Mouse (Mus musculus) lung, adult 2 months (tissue): ENCODE measurements at regions not wholly inside any gene's neighbourhood (a gene's known extent, or its start where the extent isn't known, plus 50 kb on each side); places are given as distances from the start of the nearest gene placed in this dataset.

ENCODE experiments used
- DNase-seq: peaks from one replicate; pipeline ENCODE4 v3.0.0; 2022
- H3K4me1 ChIP-seq: fragments of 200-500 bp; 2 replicates; pipeline ENCODE4 v1.6.1; 2011; ENCODE audit warnings: low read length; ENCODE audit not compliant: control insufficient read depth, insufficient read depth
- H3K4me3 ChIP-seq: fragments of 200-500 bp; replicated peaks from 2 replicates; pipeline ENCODE3; 2011; ENCODE audit warnings: low read depth, mild to moderate bottlenecking, control low read depth, low read length; ENCODE audit errors: extremely low read depth
- CTCF ChIP-seq: fragments of 200-500 bp; IDR thresholded peaks from 2 replicates; pipeline ENCODE4 v1.5.1; 2011; ENCODE audit warnings: mild to moderate bottlenecking, low read length, control low read depth; ENCODE audit not compliant: insufficient read depth
- POLR2A ChIP-seq: fragments of 200-500 bp; IDR thresholded peaks from 2 replicates; pipeline ENCODE4 v1.6.1; 2011; ENCODE audit warnings: low read depth, mild to moderate bottlenecking, control low read depth, low read length, borderline replicate concordance; ENCODE audit errors: extremely low read depth
- WGBS: fragments of 180-500 bp; shearing (Covaris S2); methylation state at CpG from one replicate; pipeline ENCODE4 v1.1.7; 2018; 5-methylcytosine and 5-hydroxymethylcytosine counted together

- 61% methylated on average over 12 of the region's 12 CpGs for WGBS
- Histone ChIP-seq H3K4me3 (no peak overlapping the region), H3K4me1 (peaks cover 11% of the 10 kb centered on the region)
- no peak for DNase-seq
- no peak for TF ChIP-seq POLR2A
- no peak for TF ChIP-seq CTCF
These were observed 63.4 kb upstream of the Tmem189 start for GRCm38 (mm10) chr2:167752805-167753556.

DNA sequence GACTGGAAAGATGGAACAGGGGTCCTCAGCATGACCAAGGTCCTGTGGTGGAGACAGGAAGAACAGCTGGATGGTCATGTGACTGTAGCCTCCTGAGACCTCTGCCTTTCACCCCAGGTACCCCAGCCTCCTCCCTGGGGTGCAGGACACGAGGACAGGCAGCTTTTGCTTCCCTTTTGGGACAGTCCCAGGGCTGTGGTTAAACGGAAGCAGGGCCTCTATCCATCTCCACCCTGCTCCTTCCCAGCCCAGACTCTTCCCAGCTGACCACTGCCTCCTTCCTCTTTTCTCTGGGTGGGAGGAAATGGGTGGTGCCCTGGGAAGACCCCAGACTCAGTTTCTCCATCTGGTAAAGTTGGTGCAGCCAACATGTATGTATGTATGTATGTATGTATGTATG lies 62.0 kb upstream of the Tmem189 start:
- Histone ChIP-seq H3K4me1 (peaks cover 5% of the 10 kb centered on the region), H3K4me3 (no peak overlapping the region)
- TF ChIP-seq CTCF (no peak), POLR2A (no peak)
- no peak for DNase-seq
- WGBS = 67% methylated on average over 2 of the region's 2 CpGs

GRCm38 (mm10) chr2:167748297-167748696 lies 58.7 kb upstream of the Tmem189 start:
- DNase-seq = no peak
- TF ChIP-seq POLR2A (no peak), CTCF (no peak)
- Histone ChIP-seq H3K4me3 (no peak overlapping the region), H3K4me1 (peaks cover 4% of the 10 kb centered on the region)
- WGBS = 94% methylated on average over 6 of the region's 6 CpGs

GRCm38 (mm10) chr2:167747164-167747843 lies 57.7 kb upstream of the Tmem189 start:
- WGBS = 59% methylated on average over 13 of the region's 13 CpGs
- no peak for DNase-seq
- TF ChIP-seq POLR2A (no peak), CTCF (no peak)
- Histone ChIP-seq H3K4me1 (no peaks in the 10 kb centered on the region; the same call in 1 of the 2 replicates), H3K4me3 (no peak overlapping the region)

DNA sequence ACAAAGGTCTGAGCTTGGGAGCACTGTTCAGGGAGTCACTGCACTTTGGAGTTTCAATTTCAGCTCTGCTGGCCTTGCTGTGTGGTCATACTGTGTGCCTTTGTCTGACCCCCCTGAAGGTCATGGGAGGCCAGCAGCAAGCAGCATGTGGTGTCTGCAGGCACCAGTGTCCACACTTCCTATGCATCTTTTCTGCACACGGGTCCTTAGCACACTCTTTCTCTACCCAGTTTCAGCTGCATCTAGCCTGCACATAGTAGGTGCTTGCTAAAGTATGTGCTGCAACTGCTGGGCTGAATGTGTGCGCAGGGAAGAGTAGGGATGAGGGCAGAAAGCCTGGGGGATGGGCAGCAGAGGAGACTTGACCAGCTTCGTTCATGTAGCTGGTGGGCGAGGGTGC lies 56.7 kb upstream of the Tmem189 start:
- no peak overlapping the region for H3K4me3 ChIP-seq
- DNase-seq = no peak
- no peaks in the 10 kb centered on the region; the same call in 1 of the 2 replicates for H3K4me1 ChIP-seq
- 90% methylated on average over 4 of the region's 4 CpGs for WGBS
- TF ChIP-seq POLR2A (no peak), CTCF (no peak)

- no peak overlapping the region for H3K4me3 ChIP-seq
- TF ChIP-seq CTCF (no peak), POLR2A (no peak)
- no peaks in the 10 kb centered on the region; the same call in 1 of the 2 replicates for H3K4me1 ChIP-seq
- no peak for DNase-seq
- 87% methylated on average over 6 of the region's 6 CpGs for WGBS
These were observed 55.8 kb upstream of the Tmem189 start for GRCm38 (mm10) chr2:167745409-167745808.

DNA sequence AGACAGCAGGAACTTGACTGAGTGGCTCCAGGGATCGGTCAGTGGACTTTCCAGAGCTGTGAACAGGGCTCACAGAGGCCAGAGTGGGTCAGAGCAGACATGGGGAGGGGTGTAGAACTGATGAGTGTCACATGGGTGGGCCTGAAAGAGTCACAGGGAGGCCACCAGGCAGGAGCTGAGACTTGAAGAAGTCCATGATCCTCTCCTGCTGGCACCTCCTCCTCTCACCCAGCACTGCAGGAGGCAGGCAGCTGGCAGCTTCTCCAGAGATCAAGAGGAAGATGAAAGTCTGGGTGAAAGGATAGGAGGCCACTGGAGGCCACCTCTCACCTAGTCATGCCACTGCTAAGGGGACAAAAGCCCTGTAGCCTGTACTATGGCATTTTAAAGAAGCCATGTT lies 54.5 kb upstream of the Tmem189 start:
- TF ChIP-seq CTCF (no peak), POLR2A (no peak)

GRCm38 (mm10) chr2:167742479-167742878 lies 52.9 kb upstream of the Tmem189 start:
- no peak for DNase-seq
- H3K4me3 ChIP-seq = no peak overlapping the region
- no peak for TF ChIP-seq POLR2A
- no peak for TF ChIP-seq CTCF
- 56% methylated on average over 6 of the region's 6 CpGs for WGBS
- H3K4me1 ChIP-seq = no peaks in the 10 kb centered on the region

More for the DNA sequence above, 54.5 kb upstream of the Tmem189 start:
- no peak for DNase-seq
- Histone ChIP-seq H3K4me3 (no peak overlapping the region), H3K4me1 (no peaks in the 10 kb centered on the region; the same call in 1 of the 2 replicates)
- WGBS = 41% methylated on average over 1 of the region's 1 CpGs

DNA sequence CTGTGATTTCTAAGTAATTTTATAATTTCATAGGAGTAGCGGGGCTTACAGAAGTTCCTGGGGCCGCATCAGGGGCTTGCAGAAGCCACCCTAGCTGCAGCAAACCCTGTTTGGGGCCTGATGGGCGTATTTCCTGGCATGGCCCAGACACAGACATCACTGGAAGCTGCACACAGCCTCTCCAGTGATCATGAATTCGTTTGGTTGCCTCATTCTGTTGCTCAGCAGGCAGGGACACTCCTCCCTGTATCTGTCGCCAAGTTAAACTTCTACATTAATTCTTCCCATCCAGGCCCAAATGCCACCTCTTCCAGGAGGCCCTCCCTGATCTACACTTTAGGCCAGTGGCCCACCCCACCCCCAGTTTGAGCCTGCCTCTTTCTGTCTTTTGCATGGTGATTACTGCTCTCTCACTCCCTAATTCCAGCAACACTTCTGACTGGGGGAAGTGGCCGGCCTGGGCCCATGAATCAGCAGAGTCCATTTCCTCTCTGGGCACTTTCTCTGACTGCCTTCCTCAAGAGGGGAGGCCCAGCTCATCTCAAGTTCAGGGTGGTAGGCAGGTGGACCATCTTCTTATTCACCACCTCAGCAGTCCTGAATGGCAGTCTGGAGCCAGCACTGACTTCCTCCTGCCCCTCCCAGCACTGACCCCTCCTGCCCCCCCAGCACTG lies 51.0 kb upstream of the Tmem189 start:
- Histone ChIP-seq H3K4me3 (no peak overlapping the region), H3K4me1 (no peaks in the 10 kb centered on the region)
- DNase-seq = no peak
- WGBS = 58% methylated on average over 6 of the region's 6 CpGs
- TF ChIP-seq CTCF = no peak
- TF ChIP-seq POLR2A = no peak
